Mouse (Mus musculus) lung, adult 18-20 months (tissue): ENCODE results near the gene Fscn3.

Source experiments
- DNase-seq, 2 experiments: peaks; one replicate each; pipeline ENCODE4 v3.0.0; 2022; ENCODE audit warnings: mixed read lengths in 2 of 2

Fscn3 gene

DNA sequence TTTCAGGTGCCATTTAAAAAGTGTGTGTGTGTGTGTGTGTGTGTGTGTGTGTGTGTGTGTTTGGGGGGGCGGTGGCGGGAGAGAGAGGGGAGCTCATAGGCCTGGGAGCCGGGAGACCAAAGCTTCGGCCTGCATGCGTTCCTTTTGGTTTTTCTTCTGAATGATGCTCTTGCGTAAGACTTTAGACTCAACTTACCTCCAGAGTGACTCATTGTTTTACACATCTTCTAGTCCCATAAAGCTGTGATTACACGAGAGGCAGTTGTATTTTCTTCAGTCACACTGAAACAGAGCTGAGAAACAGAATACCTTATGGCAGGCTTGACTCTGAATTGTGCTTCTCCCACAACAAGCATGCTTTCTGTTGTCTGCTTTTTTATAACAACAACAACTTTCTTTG, 59.3 kb downstream of the Fscn3 start:
- DNase-seq = no peak
